Mouse (Mus musculus) hindbrain, embryonic 13.5 days (tissue): ENCODE measurements at regions not wholly inside any gene's neighbourhood (a gene's known extent, or its start where the extent isn't known, plus 50 kb on each side); places are given as distances from the start of the nearest gene placed in this dataset.

Experiments
- ATAC-seq: fragments of 200-750 bp; cut with Nextera tagmentation; 2 replicates; pipeline ENCODE4 v1.8.0; 2017; ENCODE audit warnings: moderate TSS enrichment; ENCODE audit not compliant: low FRiP score
- H3K27ac ChIP-seq: fragments of 300-500 bp; sonication (generic); 2 replicates; pipeline ENCODE4 v1.5.1; 2015; ENCODE audit warnings: inconsistent platforms, mild to moderate bottlenecking, moderate library complexity
- H3K27me3 ChIP-seq: fragments of 300-500 bp; sonication (generic); 2 replicates; pipeline ENCODE4 v1.6.1; 2015; ENCODE audit warnings: mild to moderate bottlenecking, inconsistent platforms
- H3K36me3 ChIP-seq: fragments of 300-500 bp; sonication (generic); 2 replicates; pipeline ENCODE4 v1.6.1; 2015; ENCODE audit warnings: mild to moderate bottlenecking, inconsistent platforms
- H3K4me1 ChIP-seq: fragments of 300-500 bp; sonication (generic); replicated peaks from 2 replicates; pipeline ENCODE4 v1.6.1; 2015; ENCODE audit warnings: inconsistent platforms
- H3K4me2 ChIP-seq: fragments of 300-500 bp; sonication (generic); 2 replicates; pipeline ENCODE4 v1.6.1; 2015; ENCODE audit warnings: inconsistent platforms, mild to moderate bottlenecking, moderate library complexity
- H3K4me3 ChIP-seq: fragments of 300-500 bp; sonication (generic); 2 replicates; pipeline ENCODE4 v1.5.1; 2015; ENCODE audit warnings: mild to moderate bottlenecking, inconsistent platforms
- H3K9ac ChIP-seq: fragments of 300-500 bp; sonication (generic); 2 replicates; pipeline ENCODE4 v1.6.1; 2015; ENCODE audit warnings: mild to moderate bottlenecking, inconsistent platforms
- H3K9me3 ChIP-seq: fragments of 300-500 bp; sonication (generic); 2 replicates; pipeline ENCODE4 v1.6.1; 2016; ENCODE audit warnings: inconsistent platforms
- WGBS: fragments of 180-500 bp; shearing (Covaris S2); methylation state at CpG from one replicate; pipeline ENCODE4 v1.1.7; 2015; 5-methylcytosine and 5-hydroxymethylcytosine counted together

DNA sequence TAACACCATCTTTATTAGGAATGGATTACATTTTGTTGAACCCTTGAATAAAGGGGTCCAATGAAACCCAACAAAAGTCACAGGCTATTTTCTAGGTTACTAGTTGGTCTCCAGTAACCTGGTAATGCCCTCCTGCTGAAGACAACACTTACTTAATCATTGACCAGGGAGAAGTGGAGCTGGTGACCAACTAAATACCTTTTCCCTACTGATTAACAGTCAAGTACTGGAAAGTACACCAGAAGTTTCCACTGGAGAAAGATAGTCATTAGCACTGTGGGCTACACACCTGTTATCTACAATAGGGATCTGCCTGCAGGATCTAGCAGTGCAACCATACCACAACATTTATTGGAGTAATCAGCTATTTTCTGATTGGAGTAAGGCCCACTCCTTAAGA is 718.7 kb downstream of the Trhde start:
- no peaks in the 10 kb centered on the region for H3K36me3 ChIP-seq
- H3K27me3 ChIP-seq: no peaks in the 10 kb centered on the region
- no peak overlapping the region for H3K4me3 ChIP-seq
- no peak overlapping the region for H3K9ac ChIP-seq
- no peak overlapping the region for H3K27ac ChIP-seq
- ATAC-seq: no peak
- no peak overlapping the region for H3K4me2 ChIP-seq
- H3K9me3 ChIP-seq: no peaks in the 10 kb centered on the region
- H3K4me1 ChIP-seq: no peaks in the 10 kb centered on the region

DNA sequence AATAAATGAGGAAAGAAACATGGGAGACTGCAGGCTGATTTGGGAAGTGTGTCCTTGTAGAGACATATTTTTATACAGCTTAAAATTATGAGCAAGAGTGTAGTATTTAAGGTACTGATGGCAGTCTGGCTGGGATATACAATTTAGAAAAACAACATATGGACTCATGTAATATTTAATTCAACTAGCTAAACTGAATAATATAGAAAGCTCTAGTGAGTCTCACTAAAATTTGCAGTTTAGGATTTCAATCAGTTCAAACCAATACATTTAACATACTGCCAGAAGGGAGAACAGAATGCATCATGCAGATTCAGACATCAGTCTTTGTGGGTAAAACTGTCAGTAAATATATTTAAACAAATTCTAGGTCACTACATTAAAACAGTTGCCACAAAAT is 760.1 kb downstream of the Trhde start:
- Histone ChIP-seq H3K4me2 (no peak overlapping the region), H3K4me3 (no peak overlapping the region), H3K36me3 (no peaks in the 10 kb centered on the region), H3K4me1 (no peaks in the 10 kb centered on the region), H3K9ac (no peak overlapping the region), H3K27ac (no peak overlapping the region), H3K9me3 (no peaks in the 10 kb centered on the region), H3K27me3 (no peaks in the 10 kb centered on the region)
- ATAC-seq: no peak

DNA sequence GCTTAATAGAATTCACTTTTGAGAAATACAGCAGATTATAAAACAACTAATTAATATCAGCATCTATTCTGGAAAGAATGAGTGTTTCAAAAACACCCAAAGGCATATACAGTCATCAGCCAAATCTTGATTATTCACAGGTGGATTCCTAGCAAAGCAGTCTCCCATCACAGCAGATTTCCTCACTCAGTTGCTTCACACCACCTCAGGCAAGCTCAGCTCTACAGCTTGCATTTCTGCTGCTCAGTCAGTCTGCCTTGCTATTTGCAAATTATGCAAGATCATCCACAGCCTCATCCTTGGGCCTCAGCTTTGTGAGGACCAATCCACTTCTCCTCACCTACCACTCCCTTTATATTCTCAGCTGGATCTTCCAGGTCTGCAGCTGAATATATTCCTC is 788.7 kb downstream of the Trhde start:
- Histone ChIP-seq H3K27me3 (no peaks in the 10 kb centered on the region), H3K9ac (no peak overlapping the region), H3K4me3 (no peak overlapping the region), H3K9me3 (no peaks in the 10 kb centered on the region), H3K27ac (no peak overlapping the region), H3K36me3 (no peaks in the 10 kb centered on the region), H3K4me1 (no peaks in the 10 kb centered on the region), H3K4me2 (no peak overlapping the region)
- no peak for ATAC-seq

DNA sequence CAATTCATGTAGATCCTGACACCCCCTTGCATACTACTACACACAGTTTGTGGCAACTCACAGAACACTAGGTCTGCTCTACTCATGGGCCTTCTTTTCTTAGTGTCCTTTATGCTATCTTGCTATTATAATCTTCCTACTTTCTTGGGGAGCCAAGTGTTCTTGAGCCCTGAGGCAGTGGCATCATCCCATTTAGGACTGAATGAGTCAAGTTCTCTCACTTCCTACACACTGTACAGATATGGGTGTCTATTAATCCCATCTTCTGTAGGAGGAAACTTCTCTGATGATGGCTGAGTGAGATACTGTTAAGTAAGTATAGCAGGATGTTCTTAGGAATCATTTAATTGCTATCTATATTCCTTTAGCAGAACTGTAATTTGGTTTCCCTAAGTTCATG is 816.7 kb downstream of the Trhde start:
- no peaks in the 10 kb centered on the region for H3K27me3 ChIP-seq
- no peak overlapping the region for H3K27ac ChIP-seq
- no peak overlapping the region for H3K9ac ChIP-seq
- ATAC-seq: no peak
- H3K9me3 ChIP-seq: no peaks in the 10 kb centered on the region
- H3K4me1 ChIP-seq: no peaks in the 10 kb centered on the region
- no peak overlapping the region for H3K4me2 ChIP-seq
- no peak overlapping the region for H3K4me3 ChIP-seq
- H3K36me3 ChIP-seq: no peaks in the 10 kb centered on the region

DNA sequence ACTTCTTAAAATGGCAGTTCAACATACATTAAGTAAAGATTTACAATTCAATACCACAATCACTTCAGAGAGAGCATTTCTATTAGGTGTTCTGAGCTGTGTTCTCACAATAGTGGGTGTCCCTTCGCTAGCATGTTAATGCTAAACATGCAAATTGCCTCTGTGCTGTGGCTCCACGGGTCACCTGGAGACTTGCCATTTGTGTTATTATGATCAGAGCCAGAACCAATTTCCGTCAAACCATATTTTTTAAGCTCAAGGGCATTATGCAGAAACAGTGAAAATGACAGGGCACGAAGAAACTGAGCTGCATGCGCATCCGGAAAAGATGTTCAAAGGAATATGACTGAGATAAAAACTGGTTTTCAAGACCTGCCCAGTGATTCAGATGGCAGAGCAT is 829.3 kb downstream of the Trhde start:
- no peak overlapping the region for H3K9ac ChIP-seq
- no peaks in the 10 kb centered on the region for H3K4me1 ChIP-seq
- no peak overlapping the region for H3K4me2 ChIP-seq
- no peaks in the 10 kb centered on the region for H3K27me3 ChIP-seq
- no peaks in the 10 kb centered on the region for H3K9me3 ChIP-seq
- no peak overlapping the region for H3K4me3 ChIP-seq
- no peak for ATAC-seq
- H3K27ac ChIP-seq: no peak overlapping the region
- H3K36me3 ChIP-seq: no peaks in the 10 kb centered on the region
- WGBS: 71% methylated on average over 6 of the region's 6 CpGs

DNA sequence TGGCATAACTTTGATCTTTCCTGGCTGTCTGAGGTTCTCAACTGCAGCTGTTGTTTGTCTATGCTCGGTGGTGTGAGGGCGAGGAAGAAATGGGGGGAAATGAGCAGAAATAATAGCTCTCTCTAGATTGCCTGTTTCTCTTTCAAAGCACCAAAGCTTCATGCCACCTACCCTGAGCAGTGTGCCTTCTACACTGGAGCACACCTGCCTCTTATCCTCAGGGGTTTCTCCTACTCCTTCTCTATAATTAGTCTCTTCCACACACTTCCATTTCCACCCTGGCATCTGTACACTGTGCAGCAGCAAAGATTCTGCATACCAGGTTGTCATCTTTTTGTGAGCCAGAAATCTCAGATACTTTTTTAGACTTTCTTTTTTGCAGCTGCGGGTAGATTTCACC is 855.3 kb downstream of the Trhde start:
- no peak for ATAC-seq
- WGBS: 59% methylated on average over 3 of the region's 3 CpGs

DNA sequence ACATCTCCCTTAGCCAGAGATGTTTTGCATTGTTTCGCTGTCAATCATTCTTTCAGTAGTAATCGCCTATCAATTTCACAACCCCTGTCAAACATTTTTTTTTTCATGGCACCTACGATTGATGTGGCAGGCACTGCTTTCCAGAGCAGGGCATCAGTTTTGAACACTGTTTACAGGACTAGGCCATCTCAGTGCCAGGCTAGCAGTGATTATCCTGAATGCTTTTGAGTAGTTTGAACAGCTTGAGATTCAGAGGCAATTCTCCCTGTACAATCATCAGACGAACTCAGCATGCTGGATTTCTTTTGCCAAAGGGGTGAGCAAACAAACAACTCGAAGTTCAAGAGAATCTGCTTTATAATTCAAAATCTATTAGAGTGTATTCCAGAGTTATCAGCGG is 862.6 kb downstream of the Trhde start:
- Histone ChIP-seq H3K27ac (no peak overlapping the region), H3K27me3 (no peaks in the 10 kb centered on the region), H3K36me3 (no peaks in the 10 kb centered on the region), H3K4me2 (no peak overlapping the region), H3K9ac (no peak overlapping the region), H3K9me3 (no peaks in the 10 kb centered on the region), H3K4me1 (no peaks in the 10 kb centered on the region), H3K4me3 (no peak overlapping the region)
- ATAC-seq: no peak
- WGBS: 67% methylated on average over 6 of the region's 6 CpGs

More for the DNA sequence above, 855.3 kb downstream of the Trhde start:
- no peaks in the 10 kb centered on the region for H3K4me1 ChIP-seq
- H3K9me3 ChIP-seq: no peaks in the 10 kb centered on the region
- no peaks in the 10 kb centered on the region for H3K27me3 ChIP-seq
- no peaks in the 10 kb centered on the region for H3K36me3 ChIP-seq
- no peak overlapping the region for H3K4me3 ChIP-seq
- H3K4me2 ChIP-seq: no peak overlapping the region
- no peak overlapping the region for H3K27ac ChIP-seq
- no peak overlapping the region for H3K9ac ChIP-seq

DNA sequence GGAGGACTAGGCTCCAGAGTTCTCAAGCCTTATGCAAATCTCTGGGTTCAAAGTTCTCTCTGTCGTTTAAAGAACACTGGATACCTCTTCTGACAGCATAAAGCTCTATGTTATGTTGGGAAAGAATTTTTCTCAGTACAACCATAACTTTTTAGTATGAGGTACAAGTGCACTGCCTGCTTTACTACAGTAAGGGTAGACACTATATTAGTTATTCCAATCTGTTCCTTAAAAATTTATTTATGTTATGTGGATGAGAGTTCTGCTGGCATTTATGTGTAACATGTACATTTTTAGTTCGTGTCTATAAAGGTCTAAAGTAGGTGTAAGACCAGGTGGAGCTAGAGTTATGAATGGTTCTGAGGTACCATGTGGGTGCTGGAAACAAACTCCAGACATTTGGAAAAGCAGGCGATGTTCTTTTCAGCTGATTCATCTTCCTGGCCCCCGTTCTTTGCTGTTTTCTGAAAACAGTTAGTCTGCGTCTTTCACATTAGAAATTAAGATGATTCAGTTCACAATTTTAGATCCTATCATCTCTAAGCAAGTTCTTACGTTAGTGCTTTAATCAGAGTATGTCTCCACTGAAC is 871.8 kb downstream of the Trhde start:
- WGBS: 74% methylated on average over 6 of the region's 6 CpGs

DNA sequence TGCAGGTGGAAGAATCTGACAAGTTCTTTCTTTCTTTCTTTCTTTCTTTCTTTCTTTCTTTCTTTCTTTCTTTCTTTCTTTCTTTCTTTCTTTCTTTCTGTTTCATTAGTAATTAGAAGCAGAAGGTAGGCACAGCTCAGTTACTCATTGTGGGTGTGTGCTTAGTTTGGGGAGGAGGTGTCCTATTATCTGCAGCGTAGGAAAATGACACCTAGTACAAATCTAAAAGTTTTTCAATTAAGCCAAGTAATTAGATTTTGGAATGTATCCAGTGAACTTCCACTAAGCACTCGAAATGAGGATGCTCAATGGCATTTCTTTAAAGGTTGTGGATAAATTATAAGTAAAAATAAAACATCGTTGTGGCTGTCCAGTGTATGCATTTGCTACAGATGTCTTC is 885.4 kb downstream of the Trhde start:
- no peak overlapping the region for H3K27ac ChIP-seq
- no peaks in the 10 kb centered on the region for H3K36me3 ChIP-seq
- no peak overlapping the region for H3K4me3 ChIP-seq
- WGBS: 77% methylated on average over 3 of the region's 3 CpGs
- H3K9ac ChIP-seq: no peak overlapping the region
- no peaks in the 10 kb centered on the region for H3K9me3 ChIP-seq
- H3K27me3 ChIP-seq: no peaks in the 10 kb centered on the region
- H3K4me2 ChIP-seq: no peak overlapping the region
- H3K4me1 ChIP-seq: no peaks in the 10 kb centered on the region
- ATAC-seq: no peak

More for the DNA sequence above, 871.8 kb downstream of the Trhde start:
- H3K4me1 ChIP-seq: no peaks in the 10 kb centered on the region
- no peak overlapping the region for H3K27ac ChIP-seq
- no peaks in the 10 kb centered on the region for H3K9me3 ChIP-seq
- no peak overlapping the region for H3K4me2 ChIP-seq
- H3K4me3 ChIP-seq: no peak overlapping the region
- no peaks in the 10 kb centered on the region for H3K36me3 ChIP-seq
- H3K27me3 ChIP-seq: no peaks in the 10 kb centered on the region
- no peak for ATAC-seq
- H3K9ac ChIP-seq: no peak overlapping the region

DNA sequence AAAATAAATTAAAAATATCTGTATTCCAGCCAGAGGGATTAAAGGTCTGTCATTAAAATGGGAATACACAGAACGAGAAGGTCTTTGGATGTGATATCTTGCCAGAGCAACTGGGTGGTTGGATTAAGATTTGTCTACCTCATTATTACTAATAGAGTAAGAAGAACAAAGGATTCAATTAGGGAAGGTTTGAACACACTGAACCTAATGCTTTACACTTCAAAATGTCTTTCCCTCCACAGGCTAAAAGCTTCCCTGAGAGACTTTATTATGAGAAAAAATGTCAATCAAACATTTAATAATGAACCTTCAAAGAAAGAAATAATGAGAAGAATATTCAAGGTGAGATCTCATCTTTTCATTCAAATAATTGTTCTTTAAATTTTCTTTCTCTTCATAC is 899.4 kb downstream of the Trhde start:
- Histone ChIP-seq H3K27me3 (no peaks in the 10 kb centered on the region), H3K27ac (no peak overlapping the region), H3K9me3 (no peaks in the 10 kb centered on the region), H3K4me2 (no peak overlapping the region), H3K9ac (no peak overlapping the region), H3K4me3 (no peak overlapping the region), H3K4me1 (no peaks in the 10 kb centered on the region), H3K36me3 (no peaks in the 10 kb centered on the region)
- ATAC-seq: no peak
- 94% methylated on average over 1 of the region's 1 CpGs for WGBS

DNA sequence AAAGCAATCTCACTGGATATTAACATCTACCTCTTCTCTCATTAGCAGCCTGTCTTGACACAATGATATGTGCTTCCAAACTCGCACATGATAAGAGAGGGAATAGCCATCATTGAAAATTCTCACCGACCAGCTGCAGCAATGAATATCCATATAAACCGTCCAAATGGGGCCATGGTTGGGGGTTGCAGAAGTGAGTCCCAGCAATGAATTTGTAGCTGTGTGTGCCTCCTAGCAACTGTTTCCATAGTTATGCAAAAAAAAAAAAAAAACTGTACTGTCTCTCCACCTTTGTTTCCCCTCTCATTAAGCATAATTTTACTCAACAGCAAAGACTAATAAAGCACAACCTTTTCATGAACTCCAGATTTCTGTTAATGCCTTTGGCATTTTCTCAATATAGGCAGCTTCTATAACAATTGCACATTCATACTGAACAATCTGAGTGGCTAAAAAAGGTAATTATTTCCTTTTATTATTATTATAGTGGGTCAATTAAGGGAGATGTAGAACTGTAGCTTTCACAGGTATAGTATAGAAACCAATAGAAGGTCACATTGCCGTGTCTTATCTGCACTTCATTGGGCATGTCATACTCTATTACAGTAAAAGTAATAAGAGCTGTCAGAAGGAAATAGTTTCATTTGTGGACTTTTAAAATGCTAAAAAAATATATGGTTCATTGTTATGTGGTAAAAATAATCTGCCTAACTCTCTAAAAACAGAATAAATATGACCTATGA is 927.5 kb downstream of the Trhde start:
- H3K27ac ChIP-seq: no peak overlapping the region
- no peak overlapping the region for H3K4me3 ChIP-seq
- no peaks in the 10 kb centered on the region for H3K9me3 ChIP-seq
- 43% methylated on average over 4 of the region's 4 CpGs for WGBS
- peak; percentile 43; the same call in 1 of the 2 replicates for ATAC-seq
- peaks cover 3% of the 10 kb centered on the region; the same call in 1 of the 2 replicates for H3K4me1 ChIP-seq
- no peaks in the 10 kb centered on the region for H3K36me3 ChIP-seq
- no peak overlapping the region for H3K4me2 ChIP-seq
- no peaks in the 10 kb centered on the region for H3K27me3 ChIP-seq
- H3K9ac ChIP-seq: no peak overlapping the region

DNA sequence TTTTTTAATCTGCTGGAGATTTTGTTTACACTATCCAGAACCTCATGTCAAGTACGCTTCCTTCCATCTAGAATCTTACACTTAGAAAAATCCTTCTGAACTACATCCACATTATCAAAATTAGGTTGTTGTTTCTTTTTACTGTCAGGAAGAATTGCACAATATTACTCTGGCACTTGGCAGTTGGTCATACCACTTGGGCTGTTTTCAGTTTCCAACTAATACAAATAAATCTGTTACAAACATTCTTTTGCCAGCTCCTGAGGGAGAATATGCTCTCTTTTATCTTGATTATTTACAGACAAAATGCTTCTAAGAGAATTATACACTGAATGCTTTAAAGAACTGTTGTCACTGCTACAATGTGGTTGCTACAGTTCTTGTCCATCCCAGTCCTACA is 895.8 kb upstream of the Atxn7l3b start:
- Histone ChIP-seq H3K27ac (no peak overlapping the region), H3K4me1 (no peaks in the 10 kb centered on the region), H3K9ac (no peak overlapping the region), H3K9me3 (no peaks in the 10 kb centered on the region), H3K4me2 (no peak overlapping the region), H3K4me3 (no peak overlapping the region), H3K27me3 (no peaks in the 10 kb centered on the region), H3K36me3 (no peaks in the 10 kb centered on the region)
- ATAC-seq: no peak
- 90% methylated on average over 1 of the region's 1 CpGs for WGBS
